Mouse (Mus musculus): ENCODE measurements around the gene Tmem125. TPM values are rescaled to one million over a fixed set of nuclear protein-coding genes. Genes with fewer than 3 reads are reported as not detected.

The Tmem125 gene
- total RNA-seq, 4 experiments from 2014 or later = 10.0 to 14.0 (median 11.1) TPM

Other genes starting within 250 kb of the Tmem125 start
- gene Szt2, start 134.8 kb downstream of the Tmem125 start, total RNA-seq (2022) = 10 to 100 TPM; 32.2 to 40.1 (median 37.6) TPM
- 10 to 100 TPM; 47.8 to 56.5 (median 56.1) TPM for gene Med8, start 134.7 kb downstream of the Tmem125 start, total RNA-seq (2022)
- 10 to 100 TPM; 16.2 to 26.7 (median 21.1) TPM for gene Elovl1, start 116.0 kb downstream of the Tmem125 start, total RNA-seq (2022)
- gene Cdc20, start 106.7 kb downstream of the Tmem125 start, total RNA-seq (2022) = 1 to 10 TPM in 3 of 4 experiments, under 1 TPM in 1; 0.82 to 2.2 (median 1.1) TPM
- under 1 TPM; 0.40 to 0.82 (median 0.59) TPM for gene Mpl, start 86.5 kb downstream of the Tmem125 start, total RNA-seq (2022)
- 1 to 10 TPM; 6.6 to 9.4 (median 8.3) TPM for gene Tie1, start 54.0 kb downstream of the Tmem125 start, total RNA-seq (2022)
- gene 2610528J11Rik, start 17.0 kb downstream of the Tmem125 start, total RNA-seq (2022) = not detected
- gene Cfap57, start 76.7 kb upstream of the Tmem125 start, total RNA-seq (2022) = 1 to 10 TPM in 1 of 4 experiments, under 1 TPM in 3; 0.65 to 1.1 (median 0.88) TPM
- 10 to 100 TPM; 48.2 to 60.8 (median 56.0) TPM for gene Ebna1bp2, start 76.8 kb upstream of the Tmem125 start, total RNA-seq (2022)
- not detected for gene Olfr62, start 114.9 kb upstream of the Tmem125 start, total RNA-seq (2022)
- not detected for gene Olfr1342, start 148.7 kb upstream of the Tmem125 start, total RNA-seq (2022)
- gene Olfr1341, start 159.5 kb upstream of the Tmem125 start, total RNA-seq (2022) = not detected
- not detected for gene Olfr1340, start 176.1 kb upstream of the Tmem125 start, total RNA-seq (2022)
- gene Olfr1339, start 188.1 kb upstream of the Tmem125 start, total RNA-seq (2022) = not detected
- gene Olfr1338, start 214.7 kb upstream of the Tmem125 start, total RNA-seq (2022) = not detected
- not detected for gene Olfr1337, start 238.5 kb upstream of the Tmem125 start, total RNA-seq (2022)

Data from left cerebral cortex, adult 8-10 months (tissue).